Mouse (Mus musculus) kidney, embryonic 15.5 days (tissue): ENCODE measurements around the gene Scgb2b24. TPM values are rescaled to one million over a fixed set of nuclear protein-coding genes. Genes with fewer than 3 reads are reported as not detected.

Experiments
- ATAC-seq: fragments of 200-750 bp; cut with Nextera tagmentation; replicated peaks from 2 replicates; pipeline ENCODE4 v1.8.0; 2017; ENCODE audit warnings: moderate TSS enrichment; ENCODE audit not compliant: low FRiP score
- H3K27ac ChIP-seq: fragments of 300-500 bp; sonication (generic); 2 replicates; pipeline ENCODE4 v1.5.1; 2015; ENCODE audit warnings: mild to moderate bottlenecking, inconsistent platforms
- H3K27me3 ChIP-seq: fragments of 300-500 bp; sonication (generic); 2 replicates; pipeline ENCODE4 v1.6.1; 2015; ENCODE audit warnings: inconsistent platforms
- H3K36me3 ChIP-seq: fragments of 300-500 bp; sonication (generic); 2 replicates; pipeline ENCODE4 v1.6.1; 2015; ENCODE audit warnings: inconsistent platforms
- H3K4me1 ChIP-seq: fragments of 300-500 bp; sonication (generic); 2 replicates; pipeline ENCODE4 v1.6.1; 2015; ENCODE audit warnings: inconsistent platforms
- H3K4me2 ChIP-seq: fragments of 300-500 bp; sonication (generic); 2 replicates; pipeline ENCODE4 v1.6.1; 2015; ENCODE audit warnings: moderate library complexity, mild to moderate bottlenecking, inconsistent platforms
- H3K4me3 ChIP-seq: fragments of 300-500 bp; sonication (generic); replicated peaks from 2 replicates; pipeline ENCODE4 v1.5.1; 2015; ENCODE audit warnings: mild to moderate bottlenecking, inconsistent platforms
- H3K9ac ChIP-seq: fragments of 300-500 bp; sonication (generic); 2 replicates; pipeline ENCODE4 v1.6.1; 2015; ENCODE audit warnings: mild to moderate bottlenecking, inconsistent platforms
- H3K9me3 ChIP-seq: fragments of 300-500 bp; sonication (generic); replicated peaks from 2 replicates; pipeline ENCODE4 v1.6.1; 2016; ENCODE audit warnings: inconsistent platforms
- WGBS: fragments of 180-500 bp; shearing (Covaris S2); methylation state at CpG from one replicate; pipeline ENCODE4 v1.1.7; 2015; ENCODE audit warnings: mixed read lengths; 5-methylcytosine and 5-hydroxymethylcytosine counted together
- polyA plus RNA-seq: library from polyadenylated mRNA; unstranded; fragments of >200 nt; fragmentation: Nextera tagmentation; extraction: Ambion mirVana; gene quantifications from 2 replicates; pipeline ENCODE4 v1.2.1, GENCODE M21; 2015

Gene Scgb2b24
- not detected in 2 replicates for polyA plus RNA-seq

GRCm38 (mm10) chr7:33739212-33739611, at the start of gene Scgb2b24:
Gene Scgb2b24 (minus strand): TSS chr7:33739312.
- Histone ChIP-seq H3K9me3 (peaks cover 37% of the 10 kb centered on the region), H3K36me3 (no peaks in the 10 kb centered on the region), H3K4me2 (no peak within 1 kb of the TSS), H3K9ac (no peak within 1 kb of the TSS), H3K4me1 (no peaks in the 10 kb centered on the region), H3K27me3 (no peaks in the 10 kb centered on the region), H3K4me3 (no peak within 1 kb of the TSS), H3K27ac (no peak within 1 kb of the TSS)
- 80% methylated on average over 2 of the region's 2 CpGs for WGBS
- ATAC-seq: no peak

GRCm38 (mm10) chr7:33743499-33743898, 4.4 kb upstream of the Scgb2b24 start, which contains the start of gene Scgb1b24:
Gene Scgb1b24 (plus strand): TSS chr7:33743799.
- Histone ChIP-seq H3K9ac (no peak within 1 kb of the TSS), H3K27ac (no peak within 1 kb of the TSS), H3K27me3 (no peaks in the 10 kb centered on the region), H3K4me2 (no peak within 1 kb of the TSS), H3K4me3 (no peak within 1 kb of the TSS), H3K9me3 (peaks cover 22% of the 10 kb centered on the region), H3K4me1 (no peaks in the 10 kb centered on the region), H3K36me3 (no peaks in the 10 kb centered on the region)
- no peak for ATAC-seq
- 91% methylated on average over 3 of the region's 3 CpGs for WGBS

DNA sequence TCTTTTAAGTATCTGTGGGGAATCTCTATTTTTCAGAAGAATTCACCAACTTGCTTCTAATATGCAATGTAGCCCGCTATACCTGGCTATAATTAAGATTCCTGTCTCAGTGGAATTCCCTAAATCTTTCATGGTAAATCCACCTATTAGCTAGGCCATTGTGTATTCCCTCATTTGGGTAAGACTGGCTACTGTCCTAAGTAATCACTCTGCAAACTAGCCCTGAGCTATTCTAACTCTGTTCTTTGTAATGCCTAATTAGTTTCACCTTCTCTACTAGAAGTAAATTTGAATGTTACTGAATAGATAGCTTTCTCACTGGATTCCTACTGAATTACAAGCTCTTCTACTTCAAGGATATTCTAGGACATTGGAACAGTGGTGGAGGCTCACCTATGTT, 49.2 kb downstream of the Scgb2b24 start:
- ATAC-seq: no peak
- H3K4me3 ChIP-seq: no peak overlapping the region

More for the DNA sequence above, 49.2 kb downstream of the Scgb2b24 start:
- H3K27ac ChIP-seq: no peak overlapping the region
- no peak overlapping the region for H3K4me2 ChIP-seq
- no peaks in the 10 kb centered on the region for H3K27me3 ChIP-seq
- no peaks in the 10 kb centered on the region for H3K4me1 ChIP-seq
- no peak overlapping the region for H3K9ac ChIP-seq
- no peaks in the 10 kb centered on the region for H3K36me3 ChIP-seq
- peaks cover 24% of the 10 kb centered on the region for H3K9me3 ChIP-seq
- 28% methylated on average over 1 of the region's 1 CpGs for WGBS

Other genes with a start within 250 kb of the Scgb2b24 start
- gene Scgb2b21, start 218.9 kb downstream of the Scgb2b24 start, polyA plus RNA-seq: not detected in 2 replicates
- gene Scgb1b24, start 4.5 kb upstream of the Scgb2b24 start, polyA plus RNA-seq: not detected in 2 replicates
- gene Scgb2b26, start 205.7 kb upstream of the Scgb2b24 start, polyA plus RNA-seq: not detected in 2 replicates